Mouse (Mus musculus) intestine, postnatal 0 days (tissue): ENCODE data around the gene Nkg7. TPM values are rescaled to one million over a fixed set of nuclear protein-coding genes. Genes with fewer than 3 reads are reported as not detected.

Experiments
- ATAC-seq: fragments of 200-750 bp; cut with Nextera tagmentation; 2 replicates; pipeline ENCODE4 v1.8.0; 2017; ENCODE audit warnings: mild to moderate bottlenecking, moderate TSS enrichment, moderate library complexity
- H3K27ac ChIP-seq: fragments of 300-500 bp; sonication (generic); 2 replicates; pipeline ENCODE4 v1.5.1; 2014; ENCODE audit warnings: mild to moderate bottlenecking, low read depth, low read length, moderate library complexity
- H3K27me3 ChIP-seq: fragments of 300-500 bp; sonication (generic); replicated peaks from 2 replicates; pipeline ENCODE4 v1.6.1; 2014; ENCODE audit warnings: low read length, mixed read lengths; ENCODE audit not compliant: control insufficient read depth, insufficient read depth
- H3K36me3 ChIP-seq: fragments of 300-500 bp; sonication (generic); 2 replicates; pipeline ENCODE4 v1.6.1; 2014; ENCODE audit warnings: mild to moderate bottlenecking, moderate library complexity; ENCODE audit not compliant: control insufficient read depth, insufficient read depth
- H3K4me1 ChIP-seq: fragments of 300-500 bp; sonication (generic); replicated peaks from 2 replicates; pipeline ENCODE4 v1.6.1; 2014; ENCODE audit warnings: antibody characterized with exemption, low read length, mixed read lengths; ENCODE audit not compliant: control insufficient read depth, insufficient read depth
- H3K4me2 ChIP-seq: fragments of 300-500 bp; sonication (generic); replicated peaks from 2 replicates; pipeline ENCODE4 v1.6.1; 2014; ENCODE audit warnings: low read depth, mild to moderate bottlenecking, moderate library complexity
- H3K4me3 ChIP-seq: fragments of 300-500 bp; sonication (generic); 2 replicates; pipeline ENCODE4 v1.5.1; 2014; ENCODE audit warnings: low read depth, low read length
- H3K9ac ChIP-seq: fragments of 300-500 bp; sonication (generic); 2 replicates; pipeline ENCODE4 v1.6.1; 2014; ENCODE audit warnings: mild to moderate bottlenecking, low read depth, low read length
- H3K9me3 ChIP-seq: fragments of 300-500 bp; sonication (generic); 2 replicates; pipeline ENCODE4 v1.6.1; 2016; ENCODE audit warnings: mixed run types; ENCODE audit not compliant: control insufficient read depth
- CTCF ChIP-seq: sonication (generic); IDR thresholded peaks from 2 replicates; pipeline ENCODE4 v1.5.1; 2016; ENCODE audit warnings: low read depth, mild to moderate bottlenecking, control low read depth, antibody characterized with exemption, moderate library complexity
- WGBS: fragments of 180-500 bp; shearing (Covaris S2); extraction: QIAGEN DNeasy Blood & Tissue Kit; methylation state at CpG from one replicate; pipeline ENCODE4 v1.1.7; 2014; 5-methylcytosine and 5-hydroxymethylcytosine counted together
- polyA plus RNA-seq: library from polyadenylated mRNA; unstranded; fragments of >200 nt; fragmentation: Nextera tagmentation; extraction: Ambion mirVana; gene quantifications from 2 replicates; pipeline ENCODE4 v1.2.1, GENCODE M21; 2015

Gene Nkg7
- polyA plus RNA-seq, 1 experiment from 2014 or later: 2.7 TPM

GRCm38 (mm10) chr7:43452609-43453008 lies 15.7 kb downstream of the Nkg7 start:
- no peak overlapping the region for H3K9ac ChIP-seq
- no peaks in the 10 kb centered on the region for H3K27me3 ChIP-seq
- H3K4me3 ChIP-seq: no peak overlapping the region
- H3K4me1 ChIP-seq: peaks cover 6% of the 10 kb centered on the region; the same call in 1 of the 2 replicates
- WGBS: 54% methylated on average over 4 of the region's 4 CpGs
- H3K4me2 ChIP-seq: no peak overlapping the region
- no peak for ATAC-seq
- peaks cover 58% of the 10 kb centered on the region for H3K36me3 ChIP-seq
- TF ChIP-seq CTCF: peak; percentile 60
- no peaks in the 10 kb centered on the region for H3K9me3 ChIP-seq
- no peak overlapping the region for H3K27ac ChIP-seq

- no peak overlapping the region for H3K9ac ChIP-seq
- peaks cover 64% of the 10 kb centered on the region for H3K36me3 ChIP-seq
- peak overlapping the region; percentile 75 for H3K27ac ChIP-seq
- peak; percentile 78 for ATAC-seq
- no peak for TF ChIP-seq CTCF
- H3K4me2 ChIP-seq: no peak overlapping the region
- 69% methylated on average over 14 of the region's 14 CpGs for WGBS
- peaks cover 6% of the 10 kb centered on the region; the same call in 1 of the 2 replicates for H3K4me1 ChIP-seq
- no peaks in the 10 kb centered on the region for H3K27me3 ChIP-seq
- H3K4me3 ChIP-seq: no peak overlapping the region
- H3K9me3 ChIP-seq: no peaks in the 10 kb centered on the region
Measured at GRCm38 (mm10) chr7:43453599-43454355, 16.9 kb downstream of the Nkg7 start.

- peak; percentile 81 for ATAC-seq
Measured at GRCm38 (mm10) chr7:43454371-43454770, 17.5 kb downstream of the Nkg7 start.

GRCm38 (mm10) chr7:43462851-43463250 lies 26.0 kb downstream of the Nkg7 start, which contains the start of gene Vsig10l:
Gene Vsig10l, plus strand, starts transcription at chr7:43463151.
- H3K9ac ChIP-seq: no peak within 1 kb of the TSS
- no peak for ATAC-seq
- WGBS: 63% methylated on average over 4 of the region's 4 CpGs
- no peak within 1 kb of the TSS for H3K4me2 ChIP-seq
- H3K27ac ChIP-seq: no peak within 1 kb of the TSS
- H3K9me3 ChIP-seq: no peaks in the 10 kb centered on the region
- H3K4me1 ChIP-seq: no peaks in the 10 kb centered on the region
- H3K27me3 ChIP-seq: no peaks in the 10 kb centered on the region
- TF ChIP-seq CTCF: no peak
- no peak within 1 kb of the TSS for H3K4me3 ChIP-seq
- peaks cover 4% of the 10 kb centered on the region; the same call in 1 of the 2 replicates for H3K36me3 ChIP-seq

More at GRCm38 (mm10) chr7:43454371-43454770, 17.5 kb downstream of the Nkg7 start:
- H3K9me3 ChIP-seq: no peaks in the 10 kb centered on the region
- WGBS: 72% methylated on average over 6 of the region's 6 CpGs
- H3K27ac ChIP-seq: peak overlapping the region; percentile 60
- no peaks in the 10 kb centered on the region for H3K27me3 ChIP-seq
- TF ChIP-seq CTCF: no peak
- no peak overlapping the region for H3K4me3 ChIP-seq
- peaks cover 64% of the 10 kb centered on the region for H3K36me3 ChIP-seq
- H3K9ac ChIP-seq: no peak overlapping the region
- H3K4me1 ChIP-seq: peaks cover 6% of the 10 kb centered on the region; the same call in 1 of the 2 replicates
- no peak overlapping the region for H3K4me2 ChIP-seq

GRCm38 (mm10) chr7:43463976-43464375 lies 27.1 kb downstream of the Nkg7 start:
- Histone ChIP-seq H3K27me3 (no peaks in the 10 kb centered on the region), H3K4me2 (no peak overlapping the region), H3K4me3 (no peak overlapping the region), H3K36me3 (no peaks in the 10 kb centered on the region), H3K4me1 (no peaks in the 10 kb centered on the region), H3K9me3 (no peaks in the 10 kb centered on the region), H3K9ac (no peak overlapping the region), H3K27ac (no peak overlapping the region)
- ATAC-seq: no peak
- 78% methylated on average over 7 of the region's 7 CpGs for WGBS
- no peak for TF ChIP-seq CTCF

GRCm38 (mm10) chr7:43464864-43465343 lies 28.0 kb downstream of the Nkg7 start:
- peak; percentile 31; the same call in 1 of the 2 replicates for ATAC-seq
- no peak; the same call in 1 of the 2 replicates for TF ChIP-seq CTCF
- peak overlapping the region; percentile 97 for H3K4me2 ChIP-seq
- no peaks in the 10 kb centered on the region for H3K36me3 ChIP-seq
- WGBS: 7% methylated on average over 35 of the region's 35 CpGs
- no peak overlapping the region for H3K27ac ChIP-seq
- peak overlapping the region; percentile 51 for H3K9ac ChIP-seq
- H3K9me3 ChIP-seq: no peaks in the 10 kb centered on the region
- peak overlapping the region; percentile 51 for H3K4me3 ChIP-seq
- H3K4me1 ChIP-seq: no peaks in the 10 kb centered on the region
- no peaks in the 10 kb centered on the region for H3K27me3 ChIP-seq
